Mouse (Mus musculus) retina, embryonic 14.5 days (tissue): ENCODE results near the gene Sectm1a.
"Not testable (repeated sequence)": the region's sequence is repeated elsewhere in the genome, so short reads cannot be mapped to it uniquely, and the experiment has no call there.

Source experiments
- DNase-seq: peaks from one replicate; pipeline ENCODE4 v3.0.0-alpha.2; 2015; ENCODE audit warnings: low spot score

The Sectm1a gene

GRCm38 (mm10) chr11:121047826-121048399, 33.1 kb downstream of the Sectm1a start:
- peak; percentile 48 for DNase-seq

- no peak for DNase-seq
Measured at GRCm38 (mm10) chr11:121045286-121045685, 35.7 kb downstream of the Sectm1a start.

GRCm38 (mm10) chr11:121043025-121043424, 38.0 kb downstream of the Sectm1a start:
- DNase-seq: not testable (repeated sequence)

GRCm38 (mm10) chr11:121042480-121042879, 38.5 kb downstream of the Sectm1a start:
- no peak for DNase-seq

- DNase-seq: no peak
Measured at GRCm38 (mm10) chr11:121041636-121042035, 39.4 kb downstream of the Sectm1a start.

- peak; percentile 92 for DNase-seq
Measured at GRCm38 (mm10) chr11:121041212-121041611, 39.8 kb downstream of the Sectm1a start.

GRCm38 (mm10) chr11:121039302-121039701, 41.7 kb downstream of the Sectm1a start, which contains the start of gene Cd7:
Cd7 (minus strand) TSS chr11:121039418.
- no peak for DNase-seq

GRCm38 (mm10) chr11:121038366-121039240, 42.4 kb downstream of the Sectm1a start:
- DNase-seq: no peak

- DNase-seq: no peak
Measured at GRCm38 (mm10) chr11:121033118-121033517, 47.9 kb downstream of the Sectm1a start.

GRCm38 (mm10) chr11:121027259-121027658, 53.8 kb downstream of the Sectm1a start:
- DNase-seq: no peak

- DNase-seq: no peak
Measured at GRCm38 (mm10) chr11:121024163-121024562, 56.9 kb downstream of the Sectm1a start.

- no peak for DNase-seq
Measured at GRCm38 (mm10) chr11:121019501-121019900, 61.5 kb downstream of the Sectm1a start.

GRCm38 (mm10) chr11:121017703-121018102, 63.3 kb downstream of the Sectm1a start:
- peak; percentile 80 for DNase-seq
